Mouse (Mus musculus): ENCODE results near the gene Tagln2. TPM values are rescaled to one million over a fixed set of nuclear protein-coding genes. Genes with fewer than 3 reads are reported as not detected.

The Tagln2 gene
- polyA plus RNA-seq, 1 experiment: 208 TPM

- Histone ChIP-seq H3K4me3 (ENCODE audit: extremely low read depth, insufficient read depth, insufficient read length) (peak overlapping the region; percentile 42; the same call in 1 of the 2 replicates), H3K27ac (ENCODE audit: insufficient read depth, low read length) (peak overlapping the region; percentile 84), H3K27me3 (ENCODE audit: control insufficient read depth, insufficient read depth, low read length) (no peaks in the 10 kb centered on the region), H3K36me3 (ENCODE audit: control insufficient read depth, insufficient read depth, low read length) (no peaks in the 10 kb centered on the region), H3K4me1 (ENCODE audit: control insufficient read depth, insufficient read depth, insufficient read length) (peaks cover 31% of the 10 kb centered on the region; the same call in 1 of the 2 replicates)
- peak; percentile 73 to 83 for DNase-seq (ENCODE audit: low read depth in 1 of 2, low spot score in 2 of 2)
- WGBS: 3% methylated on average over 17 of the region's 17 CpGs
- TF ChIP-seq POLR2A (IDR thresholded peaks at IDR 0.05; ENCODE audit: low read depth, low read length) (no peak), CTCF (IDR thresholded peaks at IDR 0.05; ENCODE audit: extremely low read depth, insufficient read depth, insufficient read length, insufficient replicate concordance) (no peak)
Measured at GRCm38 (mm10) chr1:172513525-172514212, 13.8 kb downstream of the Tagln2 start.

DNA sequence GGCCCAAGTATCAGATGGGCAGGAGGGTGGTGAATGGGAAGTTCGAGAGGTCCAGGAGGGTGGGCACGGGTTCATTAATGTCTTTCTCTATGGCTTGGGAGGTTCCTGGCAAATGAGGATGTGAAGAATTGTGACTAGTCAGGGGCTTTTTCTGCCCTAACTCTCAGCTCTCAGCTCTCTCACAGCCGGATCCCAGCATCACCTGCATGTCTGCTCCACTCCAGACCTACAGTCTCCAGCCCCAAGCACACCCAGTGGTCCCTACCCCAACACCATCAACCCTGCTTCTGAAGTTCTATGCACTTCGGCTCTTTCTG is 14.3 kb downstream of the Tagln2 start:
- peak overlapping the region; percentile 84 for H3K27ac ChIP-seq (ENCODE audit: insufficient read depth, low read length)

GRCm38 (mm10) chr1:172514551-172515268 is 14.9 kb downstream of the Tagln2 start:
- peaks cover 31% of the 10 kb centered on the region; the same call in 1 of the 2 replicates for H3K4me1 ChIP-seq (ENCODE audit: control insufficient read depth, insufficient read depth, insufficient read length)
- TF ChIP-seq CTCF (IDR thresholded peaks at IDR 0.05; ENCODE audit: extremely low read depth, insufficient read depth, insufficient read length, insufficient replicate concordance) (no peak), POLR2A (IDR thresholded peaks at IDR 0.05; ENCODE audit: low read depth, low read length) (no peak)
- 39% methylated on average over 7 of the region's 7 CpGs for WGBS
- no peak for DNase-seq (ENCODE audit: low read depth in 1 of 2, low spot score in 2 of 2)
- no peaks in the 10 kb centered on the region for H3K27me3 ChIP-seq (ENCODE audit: control insufficient read depth, insufficient read depth, low read length)
- peak overlapping the region; percentile 84 for H3K27ac ChIP-seq (ENCODE audit: insufficient read depth, low read length)
- H3K4me3 ChIP-seq (ENCODE audit: extremely low read depth, insufficient read depth, insufficient read length): 0 out of 2 replicates have a peak overlapping the region, but pooled peaks have one; percentile 1
- H3K36me3 ChIP-seq (ENCODE audit: control insufficient read depth, insufficient read depth, low read length): no peaks in the 10 kb centered on the region

More for the DNA sequence above, 14.3 kb downstream of the Tagln2 start:
- Histone ChIP-seq H3K4me1 (ENCODE audit: control insufficient read depth, insufficient read depth, insufficient read length) (peaks cover 31% of the 10 kb centered on the region; the same call in 1 of the 2 replicates), H3K27me3 (ENCODE audit: control insufficient read depth, insufficient read depth, low read length) (no peaks in the 10 kb centered on the region), H3K4me3 (ENCODE audit: extremely low read depth, insufficient read depth, insufficient read length) (0 out of 2 replicates have a peak overlapping the region, but pooled peaks have one; percentile 1), H3K36me3 (ENCODE audit: control insufficient read depth, insufficient read depth, low read length) (no peaks in the 10 kb centered on the region)
- WGBS: 3% methylated on average over 4 of the region's 4 CpGs
- TF ChIP-seq CTCF (IDR thresholded peaks at IDR 0.05; ENCODE audit: extremely low read depth, insufficient read depth, insufficient read length, insufficient replicate concordance) (no peak), POLR2A (IDR thresholded peaks at IDR 0.05; ENCODE audit: low read depth, low read length) (no peak)
- DNase-seq (ENCODE audit: low read depth in 1 of 2, low spot score in 2 of 2): no peak

GRCm38 (mm10) chr1:172515396-172515795 is 15.5 kb downstream of the Tagln2 start:
- Histone ChIP-seq H3K4me1 (ENCODE audit: control insufficient read depth, insufficient read depth, insufficient read length) (peaks cover 28% of the 10 kb centered on the region; the same call in 1 of the 2 replicates), H3K27ac (ENCODE audit: insufficient read depth, low read length) (peak overlapping the region; percentile 68), H3K4me3 (ENCODE audit: extremely low read depth, insufficient read depth, insufficient read length) (no peak overlapping the region), H3K36me3 (ENCODE audit: control insufficient read depth, insufficient read depth, low read length) (no peaks in the 10 kb centered on the region), H3K27me3 (ENCODE audit: control insufficient read depth, insufficient read depth, low read length) (no peaks in the 10 kb centered on the region)
- TF ChIP-seq POLR2A (IDR thresholded peaks at IDR 0.05; ENCODE audit: low read depth, low read length) (no peak), CTCF (IDR thresholded peaks at IDR 0.05; ENCODE audit: extremely low read depth, insufficient read depth, insufficient read length, insufficient replicate concordance) (no peak)
- DNase-seq (ENCODE audit: low read depth in 1 of 2, low spot score in 2 of 2): no peak
- 72% methylated on average over 1 of the region's 1 CpGs for WGBS

- peaks cover 28% of the 10 kb centered on the region; the same call in 1 of the 2 replicates for H3K4me1 ChIP-seq (ENCODE audit: control insufficient read depth, insufficient read depth, insufficient read length)
- TF ChIP-seq POLR2A (IDR thresholded peaks at IDR 0.05; ENCODE audit: low read depth, low read length) (no peak), CTCF (IDR thresholded peaks at IDR 0.05; ENCODE audit: extremely low read depth, insufficient read depth, insufficient read length, insufficient replicate concordance) (peak; percentile 31; the same call in 1 of the 2 replicates)
- 85% methylated on average over 4 of the region's 4 CpGs for WGBS
Measured at GRCm38 (mm10) chr1:172518013-172518412, 18.2 kb downstream of the Tagln2 start.

DNA sequence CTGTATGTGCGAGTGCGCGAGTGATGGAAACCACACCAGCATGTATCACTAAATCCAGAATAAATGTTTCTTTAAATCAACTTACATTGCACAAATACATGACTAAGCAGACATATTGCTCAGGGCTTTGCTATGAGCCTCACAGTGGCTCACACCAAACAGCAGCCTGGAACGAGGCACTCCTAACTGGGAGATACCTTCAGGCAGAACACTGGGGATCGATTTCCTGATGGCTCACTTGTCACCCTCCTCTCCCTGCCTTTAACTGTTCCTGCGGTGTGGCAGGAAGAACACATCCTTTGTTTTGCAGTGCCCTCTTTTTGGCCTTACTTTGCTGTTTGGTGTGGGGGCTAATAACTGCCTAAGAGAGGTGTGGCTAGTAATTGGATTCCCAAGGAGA is 19.8 kb downstream of the Tagln2 start:
- Histone ChIP-seq H3K4me3 (ENCODE audit: extremely low read depth, insufficient read depth, insufficient read length) (no peak overlapping the region), H3K27me3 (ENCODE audit: control insufficient read depth, insufficient read depth, low read length) (no peaks in the 10 kb centered on the region), H3K36me3 (ENCODE audit: control insufficient read depth, insufficient read depth, low read length) (no peaks in the 10 kb centered on the region), H3K4me1 (ENCODE audit: control insufficient read depth, insufficient read depth, insufficient read length) (peaks cover 15% of the 10 kb centered on the region; the same call in 1 of the 2 replicates), H3K27ac (ENCODE audit: insufficient read depth, low read length) (no peak overlapping the region)
- DNase-seq (ENCODE audit: low read depth in 1 of 2, low spot score in 2 of 2): no peak
- TF ChIP-seq CTCF (IDR thresholded peaks at IDR 0.05; ENCODE audit: extremely low read depth, insufficient read depth, insufficient read length, insufficient replicate concordance): no peak
- no peak for TF ChIP-seq POLR2A (IDR thresholded peaks at IDR 0.05; ENCODE audit: low read depth, low read length)
- WGBS: 79% methylated on average over 6 of the region's 6 CpGs

More at GRCm38 (mm10) chr1:172518013-172518412, 18.2 kb downstream of the Tagln2 start:
- no peak for DNase-seq (ENCODE audit: low read depth in 1 of 2, low spot score in 2 of 2)
- H3K4me3 ChIP-seq (ENCODE audit: extremely low read depth, insufficient read depth, insufficient read length): no peak overlapping the region
- H3K36me3 ChIP-seq (ENCODE audit: control insufficient read depth, insufficient read depth, low read length): no peaks in the 10 kb centered on the region
- H3K27me3 ChIP-seq (ENCODE audit: control insufficient read depth, insufficient read depth, low read length): no peaks in the 10 kb centered on the region
- H3K27ac ChIP-seq (ENCODE audit: insufficient read depth, low read length): no peak overlapping the region
